Mouse (Mus musculus): ENCODE data around the gene Myrip. TPM values are rescaled to one million over a fixed set of nuclear protein-coding genes. Genes with fewer than 3 reads are reported as not detected.

Myrip gene
- polyA plus RNA-seq, 1 experiment from 2014 or later: 0.32 TPM

GRCm38 (mm10) chr9:120343123-120343790, 41.9 kb downstream of the Myrip start:
- Histone ChIP-seq H3K36me3 (no peaks in the 10 kb centered on the region), H3K4me2 (replicated peaks) (no peak overlapping the region), H3K27ac (peak overlapping the region; percentile 11; the same call in 1 of the 2 replicates), H3K9ac (0 out of 2 replicates have a peak overlapping the region, but pooled peaks have one; percentile 32), H3K9me3 (no peaks in the 10 kb centered on the region), H3K4me1 (peaks cover 29% of the 10 kb centered on the region), H3K4me3 (no peak overlapping the region), H3K27me3 (no peaks in the 10 kb centered on the region)
- WGBS: 31% methylated on average over 4 of the region's 4 CpGs
- ATAC-seq (ENCODE audit: low FRiP score, low read depth): no peak

DNA sequence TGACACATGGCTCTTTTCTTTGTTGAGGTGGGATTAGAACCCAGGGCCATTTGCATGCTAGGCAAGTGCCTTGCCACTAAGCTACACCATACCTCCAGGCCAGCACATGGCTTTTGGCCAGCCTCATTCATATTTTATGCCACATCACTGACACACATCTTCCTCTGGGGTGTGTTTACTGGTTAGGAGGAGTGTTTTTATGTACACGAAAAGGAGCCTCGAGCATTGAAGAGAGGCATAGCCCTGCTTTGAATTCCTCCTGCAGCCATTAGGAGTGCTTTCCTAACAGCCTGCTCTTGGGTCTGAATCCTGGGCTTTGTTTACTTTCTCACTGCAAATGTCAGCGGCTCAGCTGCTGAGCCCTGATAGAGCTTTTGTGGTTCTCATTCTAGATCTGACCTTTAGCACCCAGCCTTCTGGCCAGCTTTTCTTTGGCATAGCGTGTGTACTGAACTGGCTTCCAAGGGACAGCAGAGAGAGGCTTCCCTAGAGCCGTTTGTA, 44.4 kb downstream of the Myrip start:
- ATAC-seq (ENCODE audit: low FRiP score, low read depth): no peak
- no peak overlapping the region for H3K4me3 ChIP-seq

GRCm38 (mm10) chr9:120349145-120349544, 47.8 kb downstream of the Myrip start:
- no peaks in the 10 kb centered on the region for H3K27me3 ChIP-seq
- H3K4me1 ChIP-seq: peaks cover 7% of the 10 kb centered on the region
- 0 out of 2 replicates have a peak, but pooled peaks cover 4% of the 10 kb centered on the region for H3K9me3 ChIP-seq
- no peak overlapping the region for H3K27ac ChIP-seq
- H3K9ac ChIP-seq: no peak overlapping the region
- H3K4me2 ChIP-seq (replicated peaks): no peak overlapping the region
- 58% methylated on average over 4 of the region's 4 CpGs for WGBS
- no peak for ATAC-seq (ENCODE audit: low FRiP score, low read depth)
- H3K36me3 ChIP-seq: no peaks in the 10 kb centered on the region
- H3K4me3 ChIP-seq: no peak overlapping the region

More for the DNA sequence above, 44.4 kb downstream of the Myrip start:
- H3K27me3 ChIP-seq: no peaks in the 10 kb centered on the region
- H3K4me1 ChIP-seq: peaks cover 23% of the 10 kb centered on the region
- no peaks in the 10 kb centered on the region for H3K9me3 ChIP-seq
- no peak overlapping the region for H3K27ac ChIP-seq
- WGBS: 25% methylated on average over 5 of the region's 5 CpGs
- no peak overlapping the region for H3K9ac ChIP-seq
- no peaks in the 10 kb centered on the region for H3K36me3 ChIP-seq
- H3K4me2 ChIP-seq (replicated peaks): no peak overlapping the region

- H3K36me3 ChIP-seq: no peaks in the 10 kb centered on the region
- ATAC-seq (ENCODE audit: low FRiP score, low read depth): no peak
- H3K4me1 ChIP-seq: peaks cover 6% of the 10 kb centered on the region; the same call in 1 of the 2 replicates
- no peak overlapping the region for H3K4me2 ChIP-seq (replicated peaks)
- WGBS: 62% methylated on average over 6 of the region's 6 CpGs
- H3K9me3 ChIP-seq: 0 out of 2 replicates have a peak, but pooled peaks cover 4% of the 10 kb centered on the region
- H3K4me3 ChIP-seq: no peak overlapping the region
- no peaks in the 10 kb centered on the region for H3K27me3 ChIP-seq
- H3K9ac ChIP-seq: no peak overlapping the region
- H3K27ac ChIP-seq: no peak overlapping the region
Measured at GRCm38 (mm10) chr9:120350346-120350745, 49.0 kb downstream of the Myrip start.

DNA sequence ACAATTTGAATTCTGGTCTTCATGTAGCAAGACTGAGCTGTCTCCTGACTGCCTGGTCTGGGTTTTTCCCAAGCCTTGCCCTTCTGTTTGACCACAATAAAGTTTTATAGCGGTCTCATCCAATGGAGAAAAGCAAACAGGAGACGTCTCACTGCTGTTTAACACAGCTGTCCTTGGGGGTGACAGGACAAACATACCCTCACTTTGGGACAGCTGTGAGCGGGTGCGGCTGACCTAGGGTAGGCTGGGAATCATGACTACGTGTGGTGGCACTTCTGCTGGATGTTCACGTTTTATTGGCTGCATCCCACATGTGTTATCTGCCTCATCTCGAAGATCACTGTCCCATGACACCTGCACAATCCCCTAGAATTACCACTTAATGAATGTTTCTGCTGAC, 49.7 kb downstream of the Myrip start:
- ATAC-seq (ENCODE audit: low FRiP score, low read depth): no peak
- 36% methylated on average over 7 of the region's 7 CpGs for WGBS
- peaks cover under 1% of the 10 kb centered on the region; the same call in 1 of the 2 replicates for H3K4me1 ChIP-seq
- H3K4me2 ChIP-seq (replicated peaks): no peak overlapping the region
- H3K9ac ChIP-seq: no peak overlapping the region
- H3K4me3 ChIP-seq: no peak overlapping the region
- no peaks in the 10 kb centered on the region for H3K27me3 ChIP-seq
- H3K36me3 ChIP-seq: no peaks in the 10 kb centered on the region
- H3K9me3 ChIP-seq: 0 out of 2 replicates have a peak, but pooled peaks cover 4% of the 10 kb centered on the region
- H3K27ac ChIP-seq: no peak overlapping the region

- no peak overlapping the region for H3K4me3 ChIP-seq
- no peaks in the 10 kb centered on the region for H3K27me3 ChIP-seq
- H3K36me3 ChIP-seq: no peaks in the 10 kb centered on the region
- H3K27ac ChIP-seq: no peak overlapping the region
- WGBS: 78% methylated on average over 8 of the region's 8 CpGs
- H3K4me2 ChIP-seq (replicated peaks): no peak overlapping the region
- 0 out of 2 replicates have a peak, but pooled peaks cover 4% of the 10 kb centered on the region for H3K9me3 ChIP-seq
- ATAC-seq (ENCODE audit: low FRiP score, low read depth): no peak
- H3K9ac ChIP-seq: no peak overlapping the region
- no peaks in the 10 kb centered on the region; the same call in 1 of the 2 replicates for H3K4me1 ChIP-seq
Measured at GRCm38 (mm10) chr9:120351474-120351873, 50.2 kb downstream of the Myrip start.

- Histone ChIP-seq H3K27me3 (no peaks in the 10 kb centered on the region), H3K36me3 (no peaks in the 10 kb centered on the region), H3K9me3 (0 out of 2 replicates have a peak, but pooled peaks cover 4% of the 10 kb centered on the region), H3K27ac (no peak overlapping the region), H3K4me2 (replicated peaks) (no peak overlapping the region), H3K9ac (no peak overlapping the region), H3K4me1 (no peaks in the 10 kb centered on the region; the same call in 1 of the 2 replicates), H3K4me3 (no peak overlapping the region)
- 78% methylated on average over 4 of the region's 4 CpGs for WGBS
- ATAC-seq (ENCODE audit: low FRiP score, low read depth): no peak
Measured at GRCm38 (mm10) chr9:120353036-120353435, 51.7 kb downstream of the Myrip start.

DNA sequence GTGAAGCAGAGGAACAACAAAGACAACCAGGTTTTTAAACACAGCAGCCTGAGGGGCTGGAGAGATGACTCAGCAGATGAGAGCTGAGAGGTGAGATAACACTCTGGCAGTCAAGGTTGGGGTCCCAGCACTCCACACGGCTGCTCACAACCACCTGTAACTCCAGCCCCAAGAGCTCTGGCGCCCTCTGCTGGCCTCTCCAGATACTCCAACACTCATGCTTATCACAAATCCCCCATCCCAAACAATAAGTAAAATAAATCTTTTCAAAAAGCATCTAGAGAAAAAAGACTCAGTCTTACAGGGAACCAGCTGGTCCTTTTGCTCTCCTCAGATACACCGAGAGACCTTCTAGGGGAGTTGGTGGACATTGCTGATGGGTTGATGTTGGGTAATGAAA, 52.7 kb downstream of the Myrip start:
- no peak overlapping the region for H3K9ac ChIP-seq
- H3K27ac ChIP-seq: no peak overlapping the region
- WGBS: 71% methylated on average over 3 of the region's 3 CpGs
- no peak overlapping the region for H3K4me3 ChIP-seq
- no peak for ATAC-seq (ENCODE audit: low FRiP score, low read depth)
- no peaks in the 10 kb centered on the region for H3K36me3 ChIP-seq
- H3K4me1 ChIP-seq: no peaks in the 10 kb centered on the region; the same call in 1 of the 2 replicates
- H3K4me2 ChIP-seq (replicated peaks): no peak overlapping the region
- H3K27me3 ChIP-seq: no peaks in the 10 kb centered on the region
- 0 out of 2 replicates have a peak, but pooled peaks cover 4% of the 10 kb centered on the region for H3K9me3 ChIP-seq

- H3K4me3 ChIP-seq: no peak overlapping the region
- H3K27ac ChIP-seq: no peak overlapping the region
- WGBS: 79% methylated on average over 12 of the region's 12 CpGs
- H3K4me1 ChIP-seq: no peaks in the 10 kb centered on the region; the same call in 1 of the 2 replicates
- 0 out of 2 replicates have a peak, but pooled peaks cover 4% of the 10 kb centered on the region for H3K9me3 ChIP-seq
- no peaks in the 10 kb centered on the region for H3K27me3 ChIP-seq
- H3K36me3 ChIP-seq: no peaks in the 10 kb centered on the region
- no peak overlapping the region for H3K9ac ChIP-seq
- no peak overlapping the region for H3K4me2 ChIP-seq (replicated peaks)
- ATAC-seq (ENCODE audit: low FRiP score, low read depth): no peak
Measured at GRCm38 (mm10) chr9:120354550-120355345, 53.4 kb downstream of the Myrip start.

- no peaks in the 10 kb centered on the region for H3K27me3 ChIP-seq
- no peaks in the 10 kb centered on the region for H3K36me3 ChIP-seq
- ATAC-seq (ENCODE audit: low FRiP score, low read depth): no peak
- H3K9me3 ChIP-seq: 0 out of 2 replicates have a peak, but pooled peaks cover 4% of the 10 kb centered on the region
- WGBS: 75% methylated on average over 6 of the region's 6 CpGs
- peaks cover 6% of the 10 kb centered on the region; the same call in 1 of the 2 replicates for H3K4me1 ChIP-seq
- no peak overlapping the region for H3K4me2 ChIP-seq (replicated peaks)
- no peak overlapping the region for H3K4me3 ChIP-seq
- H3K27ac ChIP-seq: no peak overlapping the region
- no peak overlapping the region for H3K9ac ChIP-seq
Measured at GRCm38 (mm10) chr9:120356490-120356889, 55.2 kb downstream of the Myrip start.

GRCm38 (mm10) chr9:120358060-120358459, 56.7 kb downstream of the Myrip start:
- Histone ChIP-seq H3K4me3 (no peak overlapping the region), H3K4me2 (replicated peaks) (no peak overlapping the region), H3K9me3 (0 out of 2 replicates have a peak, but pooled peaks cover 4% of the 10 kb centered on the region), H3K27ac (no peak overlapping the region), H3K4me1 (peaks cover 6% of the 10 kb centered on the region; the same call in 1 of the 2 replicates), H3K9ac (no peak overlapping the region), H3K36me3 (no peaks in the 10 kb centered on the region), H3K27me3 (no peaks in the 10 kb centered on the region)
- ATAC-seq (ENCODE audit: low FRiP score, low read depth): no peak
- WGBS: 65% methylated on average over 6 of the region's 6 CpGs

Data from limb, embryonic 13.5 days (tissue).